Mouse (Mus musculus) olfactory bulb, adult 2 months (tissue): ENCODE measurements around the gene Nr2f2. TPM values are rescaled to one million over a fixed set of nuclear protein-coding genes. Genes with fewer than 3 reads are reported as not detected.

ENCODE experiments used
- H3K27ac ChIP-seq: fragments of 200-500 bp; 2 replicates; pipeline ENCODE4 v1.5.1; 2012; ENCODE audit warnings: low read depth, low read length; ENCODE audit not compliant: insufficient read depth
- H3K4me1 ChIP-seq: fragments of 200-500 bp; 2 replicates; pipeline ENCODE4 v1.6.1; 2012; ENCODE audit warnings: low read length; ENCODE audit not compliant: control insufficient read depth, insufficient read depth
- H3K4me3 ChIP-seq: fragments of 200-500 bp; 2 replicates; pipeline ENCODE4 v1.5.1; 2012; ENCODE audit warnings: mild to moderate bottlenecking, low read depth, low read length, moderate library complexity; ENCODE audit not compliant: insufficient read depth
- CTCF ChIP-seq: fragments of 200-500 bp; IDR thresholded peaks from 2 replicates; pipeline ENCODE4 v1.5.1; 2012; ENCODE audit warnings: low read depth, mild to moderate bottlenecking, low read length, moderate library complexity; ENCODE audit not compliant: insufficient read depth
- POLR2A ChIP-seq: fragments of 200-500 bp; IDR thresholded peaks from 2 replicates; pipeline ENCODE4 v1.6.1; 2012; ENCODE audit warnings: mild to moderate bottlenecking, low read depth, low read length, moderate library complexity; ENCODE audit not compliant: insufficient read depth
- WGBS: fragments of 180-500 bp; shearing (Covaris S2); methylation state at CpG from one replicate; pipeline ENCODE4 v1.1.7; 2018; 5-methylcytosine and 5-hydroxymethylcytosine counted together
- polyA plus RNA-seq: library from polyadenylated mRNA; stranded (reverse); fragments of >200 nt; gene quantifications from 2 replicates; pipeline ENCODE4 v1.2.4, GENCODE M21; 2012; ENCODE audit warnings: low replicate concordance; ENCODE audit not compliant: missing spikeins, insufficient read depth, insufficient read length

Gene Nr2f2
- polyA plus RNA-seq, 1 experiment = not detected

- Histone ChIP-seq H3K4me1 (peaks cover 2% of the 10 kb centered on the region; the same call in 1 of the 2 replicates), H3K4me3 (no peak overlapping the region), H3K27ac (no peak overlapping the region)
- TF ChIP-seq CTCF = no peak
- no peak for TF ChIP-seq POLR2A
- 4% methylated on average over 21 of the region's 21 CpGs for WGBS
Measured at GRCm38 (mm10) chr7:70326176-70327035, 40.1 kb downstream of the Nr2f2 start.

- Histone ChIP-seq H3K4me1 (peaks cover 2% of the 10 kb centered on the region; the same call in 1 of the 2 replicates), H3K27ac (no peak overlapping the region), H3K4me3 (no peak overlapping the region)
- WGBS = 4% methylated on average over 18 of the region's 18 CpGs
- TF ChIP-seq CTCF (no peak), POLR2A (no peak)
Measured at GRCm38 (mm10) chr7:70325381-70325780, 41.2 kb downstream of the Nr2f2 start.

GRCm38 (mm10) chr7:70324541-70324940 lies 42.0 kb downstream of the Nr2f2 start:
- Histone ChIP-seq H3K4me1 (peaks cover 2% of the 10 kb centered on the region; the same call in 1 of the 2 replicates), H3K27ac (no peak overlapping the region), H3K4me3 (no peak overlapping the region)
- WGBS = 15% methylated on average over 5 of the region's 5 CpGs
- TF ChIP-seq CTCF = no peak
- TF ChIP-seq POLR2A = no peak

DNA sequence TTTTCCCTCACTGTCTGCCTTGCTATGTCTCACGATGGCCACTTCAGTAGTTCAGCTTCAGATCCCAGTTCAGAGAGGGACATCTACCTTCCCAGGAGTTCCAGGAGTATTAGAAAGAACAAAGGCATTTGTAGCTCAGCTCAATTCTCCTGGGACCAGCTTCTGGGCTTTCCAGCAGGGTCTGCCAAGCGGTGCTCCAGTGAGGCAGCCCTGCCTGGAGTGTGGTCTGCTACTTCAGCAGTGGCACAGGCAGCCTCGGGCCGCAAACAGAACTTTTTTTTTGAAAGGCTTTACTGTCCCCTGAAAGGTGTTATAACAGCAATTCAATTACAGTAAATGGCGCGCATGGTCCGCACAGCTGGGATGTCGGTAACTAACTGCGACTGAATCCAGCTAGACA lies 42.5 kb downstream of the Nr2f2 start:
- H3K27ac ChIP-seq = no peak overlapping the region
- WGBS = 8% methylated on average over 9 of the region's 9 CpGs
- TF ChIP-seq POLR2A = no peak
- no peak for TF ChIP-seq CTCF
- H3K4me1 ChIP-seq = peaks cover 2% of the 10 kb centered on the region; the same call in 1 of the 2 replicates
- H3K4me3 ChIP-seq = no peak overlapping the region

DNA sequence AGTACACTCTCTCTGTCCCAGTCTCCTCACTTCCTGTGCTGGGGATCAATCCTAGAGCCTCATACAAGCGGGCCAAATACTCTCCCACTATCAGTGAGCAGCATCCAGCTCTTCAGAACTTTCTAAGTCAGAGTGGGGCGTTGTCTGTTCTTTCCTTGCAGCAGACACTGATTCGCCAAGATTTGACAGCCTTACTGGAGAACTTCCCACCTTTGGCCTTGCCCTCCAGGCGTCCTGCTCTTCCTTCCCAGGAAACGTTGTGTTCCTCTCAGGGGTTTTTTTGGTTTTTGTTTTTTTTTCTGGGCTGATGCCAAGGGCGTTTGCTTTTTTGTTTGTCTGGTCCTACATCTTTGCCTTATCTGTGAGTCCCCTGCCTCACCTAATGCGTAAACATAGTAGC lies 60.8 kb downstream of the Nr2f2 start:
- Histone ChIP-seq H3K4me3 (no peak overlapping the region), H3K27ac (no peak overlapping the region), H3K4me1 (no peaks in the 10 kb centered on the region)
- WGBS = 71% methylated on average over 7 of the region's 7 CpGs
- TF ChIP-seq CTCF (no peak), POLR2A (no peak)

GRCm38 (mm10) chr7:70304426-70304825 lies 62.1 kb downstream of the Nr2f2 start:
- Histone ChIP-seq H3K27ac (no peak overlapping the region), H3K4me1 (no peaks in the 10 kb centered on the region), H3K4me3 (no peak overlapping the region)
- no peak for TF ChIP-seq CTCF
- no peak for TF ChIP-seq POLR2A
